14 mouse cellular contexts compared by ENCODE assay signal in genomic region chr2:181570921-181571595, GRCm38 (mm10). TPM values are rescaled to one million over a fixed set of nuclear protein-coding genes. Genes with fewer than 3 reads are reported as not detected.
DNase-seq lines count a peak whose midpoint lies in the region; ATAC-seq lines count a peak whose summit lies in the region.
"Had no signal": no experiment of that assay in that cellular context is flagged by ENCODE, and none has a peak within 500 bp of the region (broad histone marks: within the 10 kb centered on the region; RNA-seq: fewer than 3 reads in every experiment).

No protein-coding gene starts in this region.

- no peak overlapping the region for H3K4me3 ChIP-seq in heart, embryonic 13.5 days
- H3K4me3 ChIP-seq in stomach, embryonic 14.5 days (ENCODE audit: low read depth, low read length) = no peak overlapping the region
- H3K4me3 ChIP-seq in midbrain, embryonic 10.5 days = no peak overlapping the region
- H3K4me3 ChIP-seq: hindbrain, embryonic 15.5 days; lung, embryonic 15.5 days; midbrain, embryonic 13.5 days had no signal

- H3K36me3 ChIP-seq in heart, embryonic 13.5 days = peaks cover 47% of the 10 kb centered on the region
- peaks cover 25% of the 10 kb centered on the region; the same call in 1 of the 2 replicates for H3K36me3 ChIP-seq in stomach, embryonic 14.5 days (ENCODE audit: control insufficient read depth, insufficient read depth, low read length)
- peaks cover 29% of the 10 kb centered on the region for H3K36me3 ChIP-seq in midbrain, embryonic 10.5 days

- no peaks in the 10 kb centered on the region for H3K9me3 ChIP-seq in heart, embryonic 13.5 days
- H3K9me3 ChIP-seq in stomach, embryonic 14.5 days (ENCODE audit: control insufficient read depth, low read depth, low read length) = no peaks in the 10 kb centered on the region
- no peaks in the 10 kb centered on the region for H3K9me3 ChIP-seq in midbrain, embryonic 10.5 days (replicated peaks)
- H3K9me3 ChIP-seq: hindbrain, embryonic 15.5 days; lung, embryonic 15.5 days had no signal

- peaks cover 8% of the 10 kb centered on the region for H3K4me1 ChIP-seq in heart, embryonic 13.5 days
- no peaks in the 10 kb centered on the region for H3K4me1 ChIP-seq in stomach, embryonic 14.5 days (ENCODE audit: control insufficient read depth, insufficient read depth, low read length)
- 0 out of 2 replicates have a peak, but pooled peaks cover 3% of the 10 kb centered on the region for H3K4me1 ChIP-seq in midbrain, embryonic 10.5 days
- H3K4me1 ChIP-seq: hindbrain, embryonic 15.5 days; lung, embryonic 15.5 days; midbrain, embryonic 13.5 days had no signal

- ATAC-seq in heart, embryonic 13.5 days (ENCODE audit: extremely low read depth, insufficient number of reproducible peaks, low FRiP score, low TSS enrichment) = 0 out of 2 replicates have a peak, but pooled peaks have one; percentile 11
- ATAC-seq in stomach, embryonic 14.5 days (ENCODE audit: insufficient number of reproducible peaks, insufficient read depth, low FRiP score, low read depth) = 0 out of 2 replicates have a peak, but pooled peaks have one; percentile 38
- ATAC-seq: midbrain, embryonic 13.5 days had no signal

- H3K4me2 ChIP-seq in heart, embryonic 13.5 days = no peak overlapping the region
- H3K4me2 ChIP-seq in stomach, embryonic 14.5 days (replicated peaks; ENCODE audit: low read depth, low read length) = no peak overlapping the region
- H3K4me2 ChIP-seq: hindbrain, embryonic 15.5 days; lung, embryonic 15.5 days; midbrain, embryonic 13.5 days had no signal

- no peak overlapping the region for H3K9ac ChIP-seq in heart, embryonic 13.5 days
- H3K9ac ChIP-seq in stomach, embryonic 14.5 days (replicated peaks; ENCODE audit: low read depth, low read length) = no peak overlapping the region
- H3K9ac ChIP-seq: hindbrain, embryonic 15.5 days; lung, embryonic 15.5 days; midbrain, embryonic 13.5 days had no signal

- H3K27me3 ChIP-seq in heart, embryonic 13.5 days (replicated peaks) = no peaks in the 10 kb centered on the region
- no peaks in the 10 kb centered on the region for H3K27me3 ChIP-seq in stomach, embryonic 14.5 days (ENCODE audit: control insufficient read depth, insufficient read depth, low read length)
- H3K27me3 ChIP-seq in midbrain, embryonic 10.5 days (ENCODE audit: low read depth, poor library complexity, severe bottlenecking) = no peaks in the 10 kb centered on the region
- H3K27me3 ChIP-seq: hindbrain, embryonic 15.5 days; lung, embryonic 15.5 days; midbrain, embryonic 13.5 days had no signal

- WGBS in heart, embryonic 13.5 days = 56% methylated on average over 6 of the region's 6 CpGs
- WGBS in stomach, embryonic 14.5 days = 58% methylated on average over 6 of the region's 6 CpGs
- 71% methylated on average over 6 of the region's 6 CpGs for WGBS in midbrain, embryonic 10.5 days

- no peak for DNase-seq in heart, postnatal 14 days
- peak; percentile 49 for DNase-seq in right cerebral cortex, adult 18-20 months
- no peak for DNase-seq in right cerebral cortex, adult 2 months (ENCODE audit: low spot score in 2 of 2)
- DNase-seq in cerebellum, postnatal 10 days = peak; percentile 80 to 86
- DNase-seq in neural tube, embryonic 10.5 days (ENCODE audit: extremely low spot score, low spot score) = no peak
- no peak for DNase-seq in midbrain, embryonic 10.5 days (ENCODE audit: low spot score)
- DNase-seq: embryo, embryonic 11 days; gastrocnemius, postnatal 36 days; thymus, postnatal 4 days had no signal

- no peak overlapping the region for H3K27ac ChIP-seq in heart, embryonic 13.5 days (replicated peaks)
- no peak overlapping the region for H3K27ac ChIP-seq in stomach, embryonic 14.5 days (ENCODE audit: low read length)
- H3K27ac ChIP-seq in midbrain, embryonic 10.5 days (replicated peaks) = no peak overlapping the region
- H3K27ac ChIP-seq: hindbrain, embryonic 15.5 days; lung, embryonic 15.5 days; midbrain, embryonic 13.5 days had no signal

- intact Hi-C loops in heart, postnatal 14 days (cut with DNase I) = loop anchor here (5.0 kb wide), 1 partner anchor 159 kb away; no protein-coding TSS in a partner anchor

RNA-seq across cellular contexts. Expression of gene Uckl1, which starts 13.6 kb away (rescaled TPM):
- polyA plus RNA-seq in heart, embryonic 13.5 days (2015; fragmentation: Nextera tagmentation; extraction: Ambion mirVana) = 63.8 and 64.0 TPM in 2 replicates
- total RNA-seq in heart, postnatal 14 days (2021) = 10 to 100 TPM; 41.0 to 47.0 TPM
- polyA plus RNA-seq in stomach, embryonic 14.5 days (2014; fragmentation: Nextera tagmentation; extraction: Ambion mirVana) = 56.3 and 56.8 TPM in 2 replicates
- polyA plus RNA-seq in midbrain, embryonic 10.5 days (2016; fragmentation: Nextera tagmentation; extraction: Ambion mirVana) = 49.8 and 59.3 TPM in 2 replicates

RNA-seq across cellular contexts. Expression of gene Prpf6, which starts 20.6 kb away (rescaled TPM):
- polyA plus RNA-seq in heart, embryonic 13.5 days (2015; fragmentation: Nextera tagmentation; extraction: Ambion mirVana) = 40.1 and 44.4 TPM in 2 replicates
- total RNA-seq in heart, postnatal 14 days (2021) = 10 to 100 TPM; 30.9 to 37.1 TPM
- 57.9 and 60.2 TPM in 2 replicates for polyA plus RNA-seq in stomach, embryonic 14.5 days (2014; fragmentation: Nextera tagmentation; extraction: Ambion mirVana)
- 82.0 and 85.4 TPM in 2 replicates for polyA plus RNA-seq in midbrain, embryonic 10.5 days (2016; fragmentation: Nextera tagmentation; extraction: Ambion mirVana)

RNA-seq across cellular contexts. Expression of gene Zfp512b, which starts 21.5 kb away (rescaled TPM):
- 25.3 and 28.5 TPM in 2 replicates for polyA plus RNA-seq in heart, embryonic 13.5 days (2015; fragmentation: Nextera tagmentation; extraction: Ambion mirVana)
- total RNA-seq in heart, postnatal 14 days (2021) = 10 to 100 TPM; 20.4 to 27.3 TPM
- polyA plus RNA-seq in stomach, embryonic 14.5 days (2014; fragmentation: Nextera tagmentation; extraction: Ambion mirVana) = 50.6 and 51.6 TPM in 2 replicates
- polyA plus RNA-seq in midbrain, embryonic 10.5 days (2016; fragmentation: Nextera tagmentation; extraction: Ambion mirVana) = 34.6 and 48.0 TPM in 2 replicates

RNA-seq across cellular contexts. Expression of gene Samd10, which starts 28.0 kb away (rescaled TPM):
- polyA plus RNA-seq in heart, embryonic 13.5 days (2015; fragmentation: Nextera tagmentation; extraction: Ambion mirVana) = 12.8 and 13.1 TPM in 2 replicates
- total RNA-seq in heart, postnatal 14 days (2021) = 1 to 10 TPM; 1.8 to 2.1 TPM
- polyA plus RNA-seq in stomach, embryonic 14.5 days (2014; fragmentation: Nextera tagmentation; extraction: Ambion mirVana) = 33.1 and 35.0 TPM in 2 replicates
- 36.4 and 56.1 TPM in 2 replicates for polyA plus RNA-seq in midbrain, embryonic 10.5 days (2016; fragmentation: Nextera tagmentation; extraction: Ambion mirVana)

RNA-seq across cellular contexts. Expression of gene Dnajc5, which starts 50.8 kb away (rescaled TPM):
- 77.4 and 79.8 TPM in 2 replicates for polyA plus RNA-seq in heart, embryonic 13.5 days (2015; fragmentation: Nextera tagmentation; extraction: Ambion mirVana)
- total RNA-seq in heart, postnatal 14 days (2021) = 10 to 100 TPM; 81.4 to 83.8 TPM
- polyA plus RNA-seq in stomach, embryonic 14.5 days (2014; fragmentation: Nextera tagmentation; extraction: Ambion mirVana) = 78.8 and 83.1 TPM in 2 replicates
- 95.6 and 110 TPM in 2 replicates for polyA plus RNA-seq in midbrain, embryonic 10.5 days (2016; fragmentation: Nextera tagmentation; extraction: Ambion mirVana)

Comparison
In these comparisons a context has a peak if more than half of its experiments do, and no peak if none do; other contexts are left out.
1. DNase-seq: peak in right cerebral cortex, adult 18-20 months (single experiment) and cerebellum, postnatal 10 days (2 of 2); none in heart, postnatal 14 days (0 of 2), right cerebral cortex, adult 2 months (0 of 2), neural tube, embryonic 10.5 days (single experiment) and midbrain, embryonic 10.5 days (single experiment).